23 mouse cellular contexts compared by ENCODE assay signal in the genomic region with DNA sequence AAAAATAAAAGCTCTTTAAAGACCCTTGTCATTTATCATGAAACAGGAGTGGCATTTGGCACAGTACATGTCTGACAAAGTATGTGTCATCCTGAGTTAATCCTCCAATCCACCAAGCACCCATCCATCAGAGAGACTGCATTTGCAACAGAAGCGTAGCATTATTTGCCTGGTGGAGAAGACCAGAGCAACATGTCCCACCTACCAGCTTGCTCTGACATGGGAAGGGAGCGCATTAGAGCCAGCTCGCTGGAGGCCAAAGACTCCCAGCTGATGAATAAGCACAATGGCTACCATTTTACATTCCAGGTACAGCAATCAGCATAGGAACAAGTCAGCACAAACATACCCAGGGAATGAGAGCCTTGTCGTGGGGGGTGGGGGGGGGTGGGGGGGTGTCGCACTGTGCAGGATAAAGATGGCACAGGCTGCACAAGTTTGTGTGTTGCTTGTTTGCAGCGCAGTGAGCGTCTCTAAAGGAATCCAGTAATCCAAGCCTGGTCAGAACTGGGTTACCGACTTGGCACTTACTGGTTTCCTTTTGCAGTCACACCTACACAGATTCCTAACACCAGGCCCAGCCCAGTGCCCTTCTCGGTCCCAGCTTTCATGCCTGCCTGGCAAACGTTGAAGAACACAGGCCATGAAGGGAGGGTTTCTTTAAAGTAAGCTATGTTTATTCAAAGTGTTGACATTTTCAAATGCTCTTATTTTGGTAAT.
A peak's percentile ranks its signal among the peaks of the same experiment; 100 is the strongest.
DNase-seq lines count a peak whose midpoint lies in the region; ATAC-seq lines count a peak whose summit lies in the region.
"Had no signal": no experiment of that assay in that cellular context is flagged by ENCODE, and none has a peak within 500 bp of the region (broad histone marks: within the 10 kb centered on the region; RNA-seq: fewer than 3 reads in every experiment).

No protein-coding gene starts in this region.

- no peaks in the 10 kb centered on the region for H3K36me3 ChIP-seq in forebrain, embryonic 14.5 days (ENCODE audit: control insufficient read depth, insufficient read depth, low read length)
- no peaks in the 10 kb centered on the region for H3K36me3 ChIP-seq in forebrain, embryonic 16.5 days (ENCODE audit: control insufficient read depth, insufficient read depth)
- H3K36me3 ChIP-seq: embryonic facial prominence, embryonic 15.5 days; heart, embryonic 13.5 days; hindbrain, embryonic 15.5 days; intestine, embryonic 15.5 days; neural tube, embryonic 13.5 days had no signal

- H3K9me3 ChIP-seq in forebrain, embryonic 14.5 days (replicated peaks; ENCODE audit: control insufficient read depth, low read length) = no peaks in the 10 kb centered on the region
- no peaks in the 10 kb centered on the region for H3K9me3 ChIP-seq in forebrain, embryonic 16.5 days (ENCODE audit: control insufficient read depth, low read length)
- H3K9me3 ChIP-seq: embryonic facial prominence, embryonic 15.5 days; heart, embryonic 13.5 days; hindbrain, embryonic 15.5 days; intestine, embryonic 15.5 days; neural tube, embryonic 13.5 days had no signal

- 35% methylated on average over 10 of the region's 10 CpGs for WGBS in forebrain, embryonic 14.5 days
- WGBS in forebrain, embryonic 16.5 days = 43% methylated on average over 10 of the region's 10 CpGs

- H3K9ac ChIP-seq in forebrain, embryonic 14.5 days (ENCODE audit: low read length) = no peak overlapping the region
- no peak overlapping the region for H3K9ac ChIP-seq in forebrain, embryonic 16.5 days (replicated peaks; ENCODE audit: low read depth, low read length)
- H3K9ac ChIP-seq: embryonic facial prominence, embryonic 15.5 days; heart, embryonic 13.5 days; hindbrain, embryonic 15.5 days; intestine, embryonic 15.5 days; neural tube, embryonic 13.5 days had no signal

- DNase-seq in forebrain, embryonic 14.5 days (ENCODE audit: low spot score) = peak; percentile 25
- peak; percentile 13 for DNase-seq in lung, postnatal 36 days
- no peak for DNase-seq in lung, postnatal 10 days
- DNase-seq in ES-CJ7 (ENCODE audit: low read depth, low spot score) = peak; percentile 5
- peak; percentile 24 for DNase-seq in gonadal fat pad, adult 2 months (ENCODE audit: low read depth)
- DNase-seq in adrenal gland, postnatal 4 days (ENCODE audit: low spot score in 2 of 2) = no peak
- no peak for DNase-seq in cerebellum, adult 9-11 months
- DNase-seq: adrenal gland, postnatal 36 days; cerebellum, adult 11-12 months; cerebellum, postnatal 14 days; gastrocnemius, postnatal 14 days; heart, adult 2 months; heart, postnatal 14 days; kidney, adult 8-10 months; kidney, postnatal 14 days; lung, postnatal 14 days; midbrain, embryonic 14.5 days had no signal

- H3K4me1 ChIP-seq in forebrain, embryonic 14.5 days (ENCODE audit: control insufficient read depth, insufficient read depth, low read length) = peaks cover 18% of the 10 kb centered on the region
- H3K4me1 ChIP-seq in forebrain, embryonic 16.5 days (replicated peaks; ENCODE audit: control insufficient read depth, insufficient read depth, low read length) = peaks cover 10% of the 10 kb centered on the region; the same call in 1 of the 2 replicates
- H3K4me1 ChIP-seq: embryonic facial prominence, embryonic 15.5 days; intestine, embryonic 15.5 days had no signal

- ATAC-seq in forebrain, embryonic 14.5 days = no peak
- no peak for ATAC-seq in forebrain, embryonic 16.5 days
- ATAC-seq: intestine, embryonic 15.5 days had no signal

- no peak overlapping the region for H3K27ac ChIP-seq in forebrain, embryonic 14.5 days (ENCODE audit: low read depth, low read length)
- H3K27ac ChIP-seq in forebrain, embryonic 16.5 days (ENCODE audit: low read length) = no peak overlapping the region
- H3K27ac ChIP-seq: embryonic facial prominence, embryonic 15.5 days; heart, adult 2 months; heart, embryonic 13.5 days; hindbrain, embryonic 15.5 days; intestine, embryonic 15.5 days; neural tube, embryonic 13.5 days had no signal

- no peaks in the 10 kb centered on the region for H3K27me3 ChIP-seq in forebrain, embryonic 14.5 days (replicated peaks; ENCODE audit: control insufficient read depth, insufficient read depth, low read length)
- no peaks in the 10 kb centered on the region for H3K27me3 ChIP-seq in forebrain, embryonic 16.5 days (replicated peaks; ENCODE audit: control insufficient read depth, insufficient read depth, low read length)
- H3K27me3 ChIP-seq: embryonic facial prominence, embryonic 15.5 days; heart, embryonic 13.5 days; hindbrain, embryonic 15.5 days; intestine, embryonic 15.5 days had no signal

- H3K4me2 ChIP-seq in forebrain, embryonic 14.5 days (ENCODE audit: low read length) = no peak overlapping the region
- no peak overlapping the region for H3K4me2 ChIP-seq in forebrain, embryonic 16.5 days (ENCODE audit: low read length)
- H3K4me2 ChIP-seq: embryonic facial prominence, embryonic 15.5 days; heart, embryonic 13.5 days; hindbrain, embryonic 15.5 days; intestine, embryonic 15.5 days; neural tube, embryonic 13.5 days had no signal

- no peak overlapping the region for H3K4me3 ChIP-seq in forebrain, embryonic 14.5 days (ENCODE audit: low read depth, low read length)
- H3K4me3 ChIP-seq in forebrain, embryonic 16.5 days (replicated peaks; ENCODE audit: low read length) = no peak overlapping the region
- H3K4me3 ChIP-seq: embryonic facial prominence, embryonic 15.5 days; heart, adult 2 months; heart, embryonic 13.5 days; hindbrain, embryonic 15.5 days; intestine, embryonic 15.5 days; neural tube, embryonic 13.5 days had no signal

Comparison
In these comparisons a context has a peak if more than half of its experiments do, and no peak if none do; other contexts are left out.
1. DNase-seq: peak in forebrain, embryonic 14.5 days (single experiment), lung, postnatal 36 days (single experiment), ES-CJ7 (single experiment) and gonadal fat pad, adult 2 months (single experiment); none in lung, postnatal 10 days (single experiment), adrenal gland, postnatal 4 days (0 of 2) and cerebellum, adult 9-11 months (single experiment).